Mouse (Mus musculus): ENCODE data around the gene Ccdc66.

The Ccdc66 gene

DNA sequence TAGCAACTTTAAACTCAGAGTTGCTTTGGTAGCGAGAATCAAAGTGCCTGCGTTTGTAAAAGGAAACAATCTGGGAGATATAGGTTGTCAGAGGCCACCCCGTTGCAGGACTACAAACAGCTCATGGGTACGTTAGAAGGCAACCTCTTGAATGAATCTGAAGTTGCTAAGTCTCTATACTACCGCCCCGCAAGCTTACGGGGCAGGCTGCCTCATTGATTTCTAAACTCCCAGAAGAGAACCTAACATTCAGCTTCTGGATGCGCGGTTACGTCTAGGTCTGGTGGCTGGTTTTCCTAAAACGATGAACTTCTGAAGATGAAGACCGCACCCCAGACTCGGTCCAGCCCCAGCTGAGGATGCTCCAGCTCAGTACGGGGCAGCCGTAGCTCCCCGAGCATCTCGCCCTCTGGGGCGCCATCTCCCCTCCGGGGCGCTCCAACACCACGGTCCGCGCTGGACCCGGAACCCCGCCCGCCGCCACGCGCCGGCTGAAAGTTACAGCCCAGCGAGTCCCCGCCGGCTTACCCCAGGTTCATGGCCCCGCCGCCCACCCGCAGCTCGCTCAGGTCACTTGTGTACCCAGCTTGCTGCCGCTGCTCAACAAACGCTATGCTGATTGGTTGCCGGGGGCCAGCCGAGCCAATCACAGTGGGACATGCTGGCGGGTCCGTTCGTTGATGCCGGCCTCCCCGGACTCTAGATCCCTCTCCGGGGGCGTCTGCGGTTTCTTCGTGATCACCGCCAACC is at the start of gene Ccdc66:
Gene Ccdc66, minus strand, starts transcription at position 567 of the 750 bp plus-strand sequence.
- peak; percentile 100 for DNase-seq

DNA sequence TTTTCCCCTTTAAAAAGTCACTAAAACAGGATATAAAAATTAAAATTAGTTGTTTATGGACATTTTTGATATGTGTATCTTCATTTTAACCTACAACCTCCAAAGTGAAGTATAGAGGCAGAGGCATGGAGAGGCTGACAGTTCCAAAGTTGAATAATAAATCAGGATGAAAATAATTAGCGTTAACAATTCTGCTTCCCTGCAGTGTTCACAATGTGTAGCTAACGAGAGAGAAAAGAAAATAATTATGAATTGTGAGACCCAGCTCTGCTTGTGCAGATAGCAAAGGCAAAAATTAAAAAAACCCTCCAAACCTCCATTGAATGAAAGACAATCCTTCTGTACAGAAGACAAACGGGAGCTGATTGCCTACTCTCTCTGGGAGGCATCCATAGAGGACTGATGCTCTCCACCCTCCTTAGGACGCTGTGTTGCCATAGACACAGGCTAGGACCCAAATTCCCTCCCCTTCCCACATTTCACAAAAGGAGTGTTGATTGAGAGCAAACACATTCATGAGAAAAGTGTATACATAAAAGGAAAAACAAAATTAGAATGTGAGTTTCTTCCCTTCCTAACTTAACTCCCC is 35.7 kb upstream of the Ccdc66 start:
- no peak for DNase-seq

- no peak for DNase-seq
Measured at GRCm38 (mm10) chr14:27536441-27536840, 28.2 kb upstream of the Ccdc66 start.

- no peak for DNase-seq
Measured at GRCm38 (mm10) chr14:27524541-27524940, 16.3 kb upstream of the Ccdc66 start.

- no peak for DNase-seq
Measured at GRCm38 (mm10) chr14:27508644-27509301, 513 bp upstream of the Ccdc66 start.

GRCm38 (mm10) chr14:27501096-27501495 is 7.2 kb downstream of the Ccdc66 start:
- DNase-seq = no peak

GRCm38 (mm10) chr14:27493516-27493915 is 14.7 kb downstream of the Ccdc66 start:
- DNase-seq = no peak

DNA sequence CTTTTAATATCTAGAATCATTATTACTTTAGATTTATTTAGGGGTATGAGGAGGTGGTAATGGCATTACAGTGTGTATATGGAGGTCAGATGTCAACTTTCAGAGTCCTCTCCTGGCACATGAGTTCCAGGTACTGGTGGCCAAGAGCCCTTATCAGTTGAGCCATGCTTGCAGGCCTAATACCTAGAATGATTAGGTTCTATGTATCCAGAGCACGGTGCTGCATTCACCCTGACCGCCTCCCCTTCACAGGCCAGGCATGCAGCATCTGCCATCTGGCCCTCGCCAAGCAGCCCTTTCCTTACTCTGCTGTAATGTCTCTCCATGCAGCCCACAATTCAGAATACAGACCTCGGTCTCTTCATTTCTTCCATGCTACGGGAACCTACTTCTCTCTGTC is 16.9 kb downstream of the Ccdc66 start:
- no peak for DNase-seq

- no peak for DNase-seq
Measured at GRCm38 (mm10) chr14:27446963-27447362, 61.3 kb downstream of the Ccdc66 start.

DNA sequence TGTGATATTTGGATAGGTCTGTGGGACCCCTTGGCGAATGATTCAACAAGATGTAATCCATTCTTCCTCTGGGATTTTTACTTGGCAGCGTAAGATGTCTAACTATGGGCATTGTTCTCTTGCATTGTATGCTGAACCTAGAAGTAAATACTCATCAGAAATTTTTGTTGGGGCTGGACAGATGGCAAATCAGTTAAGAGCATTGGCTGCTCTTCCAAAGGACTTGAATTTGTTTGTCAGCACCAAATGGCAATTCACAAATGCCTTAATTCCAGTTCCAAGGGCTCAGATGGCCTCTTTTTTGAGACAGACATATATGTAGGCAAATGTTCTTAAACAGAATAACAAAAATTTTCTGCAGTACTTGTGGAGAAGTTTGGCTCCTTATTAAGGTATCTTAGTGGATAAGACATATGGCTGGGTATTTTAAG is 63.4 kb downstream of the Ccdc66 start:
- DNase-seq = peak; percentile 55

DNA sequence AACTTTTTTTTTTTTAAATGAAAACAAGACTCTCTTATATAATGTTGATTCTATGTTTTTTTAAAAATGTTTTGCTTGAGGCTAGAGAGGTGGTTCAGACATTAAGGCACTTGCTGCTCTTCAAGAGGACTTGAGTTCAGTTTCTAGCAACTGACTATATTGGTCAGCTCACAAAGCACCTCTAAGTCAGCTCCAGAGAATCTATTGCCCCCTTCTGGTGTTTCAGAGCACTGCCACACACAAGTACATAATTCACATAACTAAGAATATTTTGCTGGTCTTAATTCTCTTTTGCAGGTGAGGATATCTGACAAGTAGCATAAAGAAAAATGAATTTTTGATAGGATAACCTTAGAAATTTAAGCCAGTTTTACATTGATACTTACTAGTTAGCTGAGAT is 67.3 kb downstream of the Ccdc66 start:
- DNase-seq = no peak

GRCm38 (mm10) chr14:27436826-27437225 is 71.4 kb downstream of the Ccdc66 start:
- no peak for DNase-seq

- no peak for DNase-seq
Measured at GRCm38 (mm10) chr14:27436116-27436515, 72.1 kb downstream of the Ccdc66 start.

DNA sequence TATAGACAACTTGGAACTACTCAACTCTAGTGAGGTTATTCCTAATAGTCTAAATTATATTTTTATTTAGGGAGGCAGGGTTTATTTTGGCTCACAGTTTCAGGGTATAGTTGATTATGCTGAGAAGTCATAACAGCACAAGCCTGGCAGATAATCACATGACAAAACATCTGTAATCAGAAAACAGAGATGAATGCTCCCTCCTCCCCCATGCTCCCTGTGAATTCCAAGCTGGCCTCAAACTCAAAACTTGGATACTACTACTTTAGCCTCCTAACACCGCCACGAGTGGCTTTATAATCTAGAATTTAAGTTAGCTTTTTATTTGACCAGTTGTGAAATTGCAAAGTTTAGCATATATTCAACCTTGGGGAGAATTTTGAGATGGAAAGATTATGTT is 76.2 kb downstream of the Ccdc66 start:
- no peak for DNase-seq

All from cerebellum, adult 9-10 months (tissue).